Comparison of ENCODE assay signal across 8 mouse cellular contexts in genomic region chr19:5151331-5151730, GRCm38 (mm10). TPM values are rescaled to one million over a fixed set of nuclear protein-coding genes. Genes with fewer than 3 reads are reported as not detected.
DNase-seq lines count a peak whose midpoint lies in the region; ATAC-seq and TF ChIP-seq lines count a peak whose summit lies in the region.

No protein-coding gene starts in this region.

- peak; percentile 49 for DNase-seq in urinary bladder, postnatal 14 days (ENCODE audit: low spot score)
- DNase-seq in urinary bladder, postnatal 4 days (ENCODE audit: low spot score in 2 of 2), result no peak
- DNase-seq in c-Kit-positive CD71-positive TER-119-positive erythroid progenitor cells, embryonic 14.5 days (ENCODE audit: low spot score), result peak; percentile 51
- DNase-seq in forebrain, embryonic 14.5 days (ENCODE audit: low spot score), result peak; percentile 77
- DNase-seq in kidney, adult 2 months, result peak; percentile 59
- peak; percentile 76 for DNase-seq in limb, embryonic 11.5 days (ENCODE audit: low spot score)
- DNase-seq in neural tube, embryonic 11.5 days (ENCODE audit: low spot score), result peak; percentile 67
- peak; percentile 57 for DNase-seq in thymus, adult 2 months

- peak; percentile 50 for ATAC-seq in forebrain, embryonic 14.5 days
- ATAC-seq in limb, embryonic 11.5 days (ENCODE audit: insufficient number of reproducible peaks, low FRiP score, low TSS enrichment, low read depth), result no peak
- no peak for ATAC-seq in neural tube, embryonic 11.5 days (ENCODE audit: insufficient read depth, low FRiP score, low TSS enrichment)

- WGBS in forebrain, embryonic 14.5 days, result 41% methylated on average over 3 of the region's 3 CpGs
- 39% methylated on average over 3 of the region's 3 CpGs for WGBS in kidney, adult 2 months
- 40% methylated on average over 3 of the region's 3 CpGs for WGBS in limb, embryonic 11.5 days
- WGBS in neural tube, embryonic 11.5 days, result 38% methylated on average over 3 of the region's 3 CpGs
- 26% methylated on average over 3 of the region's 3 CpGs for WGBS in thymus, adult 2 months

- H3K9me3 ChIP-seq in forebrain, embryonic 14.5 days (replicated peaks; ENCODE audit: control insufficient read depth, low read length), result no peaks in the 10 kb centered on the region
- H3K9me3 ChIP-seq in limb, embryonic 11.5 days (ENCODE audit: control insufficient read depth, low read length), result no peaks in the 10 kb centered on the region
- H3K9me3 ChIP-seq in neural tube, embryonic 11.5 days (ENCODE audit: control insufficient read depth, low read length), result no peaks in the 10 kb centered on the region

- H3K9ac ChIP-seq in forebrain, embryonic 14.5 days (ENCODE audit: low read length), result no peak overlapping the region
- H3K9ac ChIP-seq in limb, embryonic 11.5 days (ENCODE audit: low read length), result no peak overlapping the region
- H3K9ac ChIP-seq in neural tube, embryonic 11.5 days (ENCODE audit: low read length), result no peak overlapping the region

- H3K4me3 ChIP-seq in forebrain, embryonic 14.5 days (ENCODE audit: low read depth, low read length), result no peak overlapping the region
- H3K4me3 ChIP-seq in kidney, adult 2 months (ENCODE audit: insufficient read depth, low read depth, low read length), result no peak overlapping the region
- H3K4me3 ChIP-seq in limb, embryonic 11.5 days (ENCODE audit: low read depth, low read length), result no peak overlapping the region
- H3K4me3 ChIP-seq in neural tube, embryonic 11.5 days (ENCODE audit: low read depth, low read length), result no peak overlapping the region
- H3K4me3 ChIP-seq in thymus, adult 2 months (ENCODE audit: control insufficient read depth, insufficient read depth, low read length), result no peak overlapping the region

- no peaks in the 10 kb centered on the region for H3K4me1 ChIP-seq in forebrain, embryonic 14.5 days (ENCODE audit: control insufficient read depth, insufficient read depth, low read length)
- no peaks in the 10 kb centered on the region for H3K4me1 ChIP-seq in kidney, adult 2 months (ENCODE audit: control insufficient read depth, insufficient read depth, low read length)
- no peaks in the 10 kb centered on the region for H3K4me1 ChIP-seq in limb, embryonic 11.5 days (ENCODE audit: control insufficient read depth, insufficient read depth, low read length)
- H3K4me1 ChIP-seq in neural tube, embryonic 11.5 days (ENCODE audit: control insufficient read depth, insufficient read depth, low read length), result no peaks in the 10 kb centered on the region
- no peaks in the 10 kb centered on the region for H3K4me1 ChIP-seq in thymus, adult 2 months (replicated peaks; ENCODE audit: control insufficient read depth, insufficient read depth, low read length)

- H3K27me3 ChIP-seq in forebrain, embryonic 14.5 days (replicated peaks; ENCODE audit: control insufficient read depth, insufficient read depth, low read length), result no peaks in the 10 kb centered on the region
- no peaks in the 10 kb centered on the region for H3K27me3 ChIP-seq in kidney, adult 2 months (replicated peaks; ENCODE audit: control insufficient read depth, insufficient read depth, low read length)
- no peaks in the 10 kb centered on the region for H3K27me3 ChIP-seq in limb, embryonic 11.5 days (ENCODE audit: control insufficient read depth, insufficient read depth, low read length)
- H3K27me3 ChIP-seq in neural tube, embryonic 11.5 days (ENCODE audit: control insufficient read depth, insufficient read depth, low read length), result no peaks in the 10 kb centered on the region
- H3K27me3 ChIP-seq in thymus, adult 2 months (ENCODE audit: control insufficient read depth, insufficient read depth, low read length), result no peaks in the 10 kb centered on the region

- H3K4me2 ChIP-seq in forebrain, embryonic 14.5 days (ENCODE audit: low read length), result no peak overlapping the region
- no peak overlapping the region for H3K4me2 ChIP-seq in limb, embryonic 11.5 days (ENCODE audit: low read depth, severe bottlenecking)
- no peak overlapping the region for H3K4me2 ChIP-seq in neural tube, embryonic 11.5 days (ENCODE audit: low read depth)

- peaks cover 29% of the 10 kb centered on the region for H3K36me3 ChIP-seq in forebrain, embryonic 14.5 days (ENCODE audit: control insufficient read depth, insufficient read depth, low read length)
- no peaks in the 10 kb centered on the region for H3K36me3 ChIP-seq in kidney, adult 2 months (ENCODE audit: control insufficient read depth, insufficient read depth, low read length)
- peaks cover 3% of the 10 kb centered on the region; the same call in 1 of the 2 replicates for H3K36me3 ChIP-seq in limb, embryonic 11.5 days (ENCODE audit: control insufficient read depth, insufficient read depth, low read length)
- no peaks in the 10 kb centered on the region for H3K36me3 ChIP-seq in neural tube, embryonic 11.5 days (ENCODE audit: control insufficient read depth, insufficient read depth, low read length)
- H3K36me3 ChIP-seq in thymus, adult 2 months (ENCODE audit: control insufficient read depth, insufficient read depth, low read length), result peaks cover 4% of the 10 kb centered on the region; the same call in 1 of the 2 replicates

- TF ChIP-seq CTCF in kidney, adult 2 months (conservative IDR thresholded peaks at IDR 0.05; ENCODE audit: insufficient read depth, insufficient read length, low read depth, low read length), result peak; percentile 62
- no peak for TF ChIP-seq CTCF in thymus, adult 2 months (IDR thresholded peaks at IDR 0.05; ENCODE audit: borderline replicate concordance, control insufficient read depth, extremely low read depth, insufficient read depth, low read length, poor library complexity)

- no peak for TF ChIP-seq POLR2A in kidney, adult 2 months (IDR thresholded peaks at IDR 0.05; ENCODE audit: low read depth, low read length)
- no peak for TF ChIP-seq POLR2A in thymus, adult 2 months (IDR thresholded peaks at IDR 0.05; ENCODE audit: control insufficient read depth, extremely low read depth, insufficient read depth, low read length, poor library complexity)

- no peak overlapping the region for H3K27ac ChIP-seq in forebrain, embryonic 14.5 days (ENCODE audit: low read depth, low read length)
- no peak overlapping the region for H3K27ac ChIP-seq in kidney, adult 2 months (ENCODE audit: insufficient read depth, low read depth, low read length)
- H3K27ac ChIP-seq in limb, embryonic 11.5 days (replicated peaks; ENCODE audit: low read depth, low read length), result no peak overlapping the region
- no peak overlapping the region for H3K27ac ChIP-seq in neural tube, embryonic 11.5 days (ENCODE audit: low read depth, low read length)
- no peak overlapping the region for H3K27ac ChIP-seq in thymus, adult 2 months (ENCODE audit: control insufficient read depth, insufficient read depth, low read length)

RNA-seq across cellular contexts. Expression of gene Klc2, which starts 33.0 kb away (rescaled TPM):
- 26.2 and 41.1 TPM in 2 replicates for polyA plus RNA-seq in forebrain, embryonic 14.5 days (2014; fragmentation: Nextera tagmentation; extraction: Ambion mirVana)
- 38.8 and 46.0 TPM in 2 replicates for polyA plus RNA-seq in kidney, adult 2 months (2012; rRNA removed)
- polyA plus RNA-seq in limb, embryonic 11.5 days (2014; fragmentation: Nextera tagmentation; extraction: Ambion mirVana), result 21.2 and 23.8 TPM in 2 replicates
- polyA plus RNA-seq in neural tube, embryonic 11.5 days (2014; fragmentation: Nextera tagmentation; extraction: Ambion mirVana), result 40.2 and 43.5 TPM in 2 replicates
- polyA plus RNA-seq in thymus, adult 2 months (2012; rRNA removed), result 48.0 and 54.9 TPM in 2 replicates

RNA-seq across cellular contexts. Expression of gene Rab1b, which starts 44.5 kb away (rescaled TPM):
- polyA plus RNA-seq in forebrain, embryonic 14.5 days (2014; fragmentation: Nextera tagmentation; extraction: Ambion mirVana), result 247 and 250 TPM in 2 replicates
- polyA plus RNA-seq in kidney, adult 2 months (2012; rRNA removed), result 246 and 280 TPM in 2 replicates
- polyA plus RNA-seq in limb, embryonic 11.5 days (2014; fragmentation: Nextera tagmentation; extraction: Ambion mirVana), result 242 and 244 TPM in 2 replicates
- 250 and 266 TPM in 2 replicates for polyA plus RNA-seq in neural tube, embryonic 11.5 days (2014; fragmentation: Nextera tagmentation; extraction: Ambion mirVana)
- 296 and 317 TPM in 2 replicates for polyA plus RNA-seq in thymus, adult 2 months (2012; rRNA removed)

RNA-seq across cellular contexts. Expression of gene Cnih2, which starts 53.0 kb away (rescaled TPM):
- polyA plus RNA-seq in forebrain, embryonic 14.5 days (2014; fragmentation: Nextera tagmentation; extraction: Ambion mirVana), result 350 and 370 TPM in 2 replicates
- polyA plus RNA-seq in kidney, adult 2 months (2012; rRNA removed), result 0.36 and 0.37 TPM in 2 replicates
- 33.8 and 36.3 TPM in 2 replicates for polyA plus RNA-seq in limb, embryonic 11.5 days (2014; fragmentation: Nextera tagmentation; extraction: Ambion mirVana)
- 110 and 127 TPM in 2 replicates for polyA plus RNA-seq in neural tube, embryonic 11.5 days (2014; fragmentation: Nextera tagmentation; extraction: Ambion mirVana)
- 3.7 and 4.9 TPM in 2 replicates for polyA plus RNA-seq in thymus, adult 2 months (2012; rRNA removed)

Comparison
In these comparisons a context has a peak if more than half of its experiments do, and no peak if none do; other contexts are left out.
1. DNase-seq: peak in urinary bladder, postnatal 14 days (single experiment), c-Kit-positive CD71-positive TER-119-positive erythroid progenitor cells, embryonic 14.5 days (single experiment), forebrain, embryonic 14.5 days (single experiment), kidney, adult 2 months (single experiment), limb, embryonic 11.5 days (single experiment), neural tube, embryonic 11.5 days (single experiment) and thymus, adult 2 months (single experiment); none in urinary bladder, postnatal 4 days (0 of 2).